Mouse (Mus musculus): ENCODE measurements around the gene Cacna1f. TPM values are rescaled to one million over a fixed set of nuclear protein-coding genes. Genes with fewer than 3 reads are reported as not detected.

The Cacna1f gene
- polyA plus RNA-seq, 1 experiment from 2014 or later: 0.06 TPM

Other genes with a start within 250 kb of the Cacna1f start
- 0.57 and 0.64 TPM in 2 replicates for gene Usp27x, start 231.3 kb upstream of the Cacna1f start, polyA plus RNA-seq (2016; fragmentation: Nextera tagmentation; extraction: Ambion mirVana)
- 0.05 and 0.15 TPM in 2 replicates for gene Foxp3, start 33.4 kb upstream of the Cacna1f start, polyA plus RNA-seq (2016; fragmentation: Nextera tagmentation; extraction: Ambion mirVana)
- 1.4 and 2.2 TPM in 2 replicates for gene Ppp1r3f, start 32.8 kb upstream of the Cacna1f start, polyA plus RNA-seq (2016; fragmentation: Nextera tagmentation; extraction: Ambion mirVana)
- gene Ccdc22, start 1.6 kb upstream of the Cacna1f start, polyA plus RNA-seq (2016; fragmentation: Nextera tagmentation; extraction: Ambion mirVana): 36.0 and 36.6 TPM in 2 replicates
- gene Syp, start 31.4 kb downstream of the Cacna1f start, polyA plus RNA-seq (2016; fragmentation: Nextera tagmentation; extraction: Ambion mirVana): 9.3 and 9.7 TPM in 2 replicates
- gene Prickle3, start 50.2 kb downstream of the Cacna1f start, polyA plus RNA-seq (2016; fragmentation: Nextera tagmentation; extraction: Ambion mirVana): 4.1 and 4.2 TPM in 2 replicates
- 49.7 TPM in 2 replicates for gene Plp2, start 64.3 kb downstream of the Cacna1f start, polyA plus RNA-seq (2016; fragmentation: Nextera tagmentation; extraction: Ambion mirVana)
- 0.09 TPM in 1 of 2 replicates, not detected in the other for gene Magix, start 74.2 kb downstream of the Cacna1f start, polyA plus RNA-seq (2016; fragmentation: Nextera tagmentation; extraction: Ambion mirVana)
- 40.2 and 40.3 TPM in 2 replicates for gene Gpkow, start 90.0 kb downstream of the Cacna1f start, polyA plus RNA-seq (2016; fragmentation: Nextera tagmentation; extraction: Ambion mirVana)
- gene Wdr45, start 107.2 kb downstream of the Cacna1f start, polyA plus RNA-seq (2016; fragmentation: Nextera tagmentation; extraction: Ambion mirVana): 22.5 and 23.8 TPM in 2 replicates
- 0.36 and 0.61 TPM in 2 replicates for gene Gm45208, start 115.2 kb downstream of the Cacna1f start, polyA plus RNA-seq (2016; fragmentation: Nextera tagmentation; extraction: Ambion mirVana)
- 73.0 and 73.6 TPM in 2 replicates for gene Praf2, start 121.4 kb downstream of the Cacna1f start, polyA plus RNA-seq (2016; fragmentation: Nextera tagmentation; extraction: Ambion mirVana)
- 20.3 and 22.1 TPM in 2 replicates for gene Ccdc120, start 143.8 kb downstream of the Cacna1f start, polyA plus RNA-seq (2016; fragmentation: Nextera tagmentation; extraction: Ambion mirVana)
- 26.8 and 28.3 TPM in 2 replicates for gene Tfe3, start 155.5 kb downstream of the Cacna1f start, polyA plus RNA-seq (2016; fragmentation: Nextera tagmentation; extraction: Ambion mirVana)
- 42.5 and 45.3 TPM in 2 replicates for gene Gripap1, start 182.7 kb downstream of the Cacna1f start, polyA plus RNA-seq (2016; fragmentation: Nextera tagmentation; extraction: Ambion mirVana)
- gene Kcnd1, start 215.2 kb downstream of the Cacna1f start, polyA plus RNA-seq (2016; fragmentation: Nextera tagmentation; extraction: Ambion mirVana): 1.4 and 2.2 TPM in 2 replicates
- gene Otud5, start 234.3 kb downstream of the Cacna1f start, polyA plus RNA-seq (2016; fragmentation: Nextera tagmentation; extraction: Ambion mirVana): 42.2 and 43.4 TPM in 2 replicates

All from embryonic facial prominence, embryonic 10.5 days (tissue).